Mouse (Mus musculus): ENCODE measurements around the gene Veph1. TPM values are rescaled to one million over a fixed set of nuclear protein-coding genes. Genes with fewer than 3 reads are reported as not detected.
A peak's percentile ranks its signal among the peaks of the same experiment; 100 is the strongest.

Veph1 gene
- total RNA-seq, 2 experiments from 2014 or later: 0.35 to 0.36 TPM

DNA sequence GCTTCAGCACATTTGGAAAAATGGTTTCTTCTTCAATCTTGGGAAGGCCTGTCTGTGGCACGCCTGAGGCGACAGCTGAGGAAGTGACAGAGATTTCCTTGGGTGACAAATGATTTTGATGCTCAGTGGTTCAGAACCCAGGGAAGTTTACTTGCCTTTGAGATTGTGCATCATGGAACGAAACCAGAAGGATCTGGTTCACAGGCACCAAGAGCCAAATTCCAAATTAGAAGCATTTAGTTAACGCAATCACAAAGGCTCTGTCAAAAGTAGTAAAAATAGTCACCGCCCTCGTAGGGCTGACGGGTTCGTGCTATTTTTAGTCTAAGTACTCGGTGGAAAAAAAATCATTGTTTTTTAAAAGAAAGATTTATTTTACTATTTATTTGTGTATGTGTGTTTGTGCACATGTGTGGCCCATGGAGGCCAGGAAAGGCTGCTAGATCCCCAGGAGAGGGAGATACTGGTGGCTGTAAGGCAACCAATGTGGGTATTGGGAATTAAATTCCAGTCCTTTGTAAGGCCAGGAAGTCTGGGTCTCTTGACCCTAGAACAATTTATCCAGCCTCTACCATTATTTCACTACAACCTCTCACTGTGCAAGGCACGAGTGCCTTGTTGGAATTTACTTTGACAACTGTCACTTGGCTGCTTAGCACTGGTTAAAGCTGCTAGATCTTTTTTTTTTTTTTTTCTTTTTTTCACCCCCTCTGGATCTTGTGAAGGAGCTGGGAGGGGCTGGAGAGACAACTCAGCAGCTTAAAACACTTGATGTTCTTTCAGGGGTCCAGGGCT lies 246.3 kb downstream of the Veph1 start:
- peak; percentile 6 to 9 for DNase-seq
- intact Hi-C loops (cut with DNase I): no loop called here

DNA sequence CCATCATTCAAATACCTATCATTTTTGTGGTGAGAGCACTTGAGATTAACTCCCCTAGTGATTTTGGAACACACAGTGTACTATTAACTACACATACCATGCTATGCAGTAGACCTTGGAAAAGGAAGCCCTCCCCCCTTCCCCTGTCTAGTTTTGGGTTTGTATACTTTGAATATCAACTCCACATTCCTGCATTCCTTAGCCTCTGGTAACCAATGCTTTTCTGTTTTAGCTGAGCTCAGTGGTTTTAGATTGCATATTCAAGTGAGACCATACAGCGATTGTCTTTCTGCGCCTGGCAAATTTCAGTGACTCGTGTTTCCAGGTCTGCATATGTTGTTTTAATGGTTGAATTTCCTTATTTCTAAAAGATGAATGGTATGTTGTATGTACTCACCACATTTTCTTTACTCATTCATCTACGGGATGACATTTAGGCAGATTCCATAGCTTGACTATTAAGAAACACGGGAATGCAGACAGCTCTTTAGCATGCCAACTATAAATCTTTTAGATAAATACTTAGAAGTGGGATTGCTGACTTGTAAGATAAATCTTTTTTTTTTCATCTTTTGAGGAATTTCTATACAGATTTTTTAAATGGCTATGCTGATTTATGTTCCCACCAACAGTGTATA lies 255.7 kb downstream of the Veph1 start:
- intact Hi-C loops (cut with DNase I): no loop called here
- no peak for DNase-seq

DNA sequence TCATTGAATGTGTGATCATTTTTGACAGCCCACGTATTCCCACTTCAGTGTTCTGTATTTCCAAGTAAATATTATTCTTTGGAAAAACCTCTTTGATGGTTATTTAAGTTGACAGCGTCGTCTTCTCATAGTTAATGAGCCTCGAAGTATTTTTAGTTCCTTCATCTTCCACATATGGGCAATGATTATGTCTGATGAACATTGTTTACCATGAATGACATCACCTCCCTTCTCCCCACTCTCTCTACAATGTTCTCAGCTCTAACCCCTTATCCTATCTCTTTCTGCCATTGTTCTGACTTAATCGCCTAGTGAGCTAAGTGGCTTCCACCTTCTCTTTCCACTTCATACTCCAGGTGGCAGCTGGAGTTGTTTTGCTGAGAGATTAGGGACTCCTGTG lies 261.4 kb downstream of the Veph1 start:
- intact Hi-C loops (cut with DNase I): no loop called here
- DNase-seq: no peak

DNA sequence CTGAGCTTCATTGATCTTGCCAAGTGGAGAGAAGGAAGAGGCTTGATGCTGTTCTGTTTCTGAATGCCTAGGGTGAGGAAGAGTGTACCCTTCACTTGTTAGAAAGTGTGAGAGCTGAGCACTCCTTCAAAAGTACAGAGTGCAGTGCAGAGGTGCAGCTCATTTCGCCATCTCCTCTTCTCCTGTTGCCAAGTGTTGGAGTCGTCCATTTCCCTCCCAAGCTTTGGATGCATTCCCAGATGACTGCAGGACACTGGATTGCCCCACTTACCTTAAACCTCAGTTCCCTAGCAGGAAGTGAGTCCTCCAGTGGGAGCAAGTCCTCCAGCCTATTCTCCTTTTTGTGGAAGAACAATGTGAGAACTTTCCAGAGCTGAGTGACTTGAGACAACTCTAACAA lies 263.3 kb downstream of the Veph1 start:
- peak in 1 of 2 experiments; percentile 12 for DNase-seq
- intact Hi-C loops (cut with DNase I): no loop called here

DNA sequence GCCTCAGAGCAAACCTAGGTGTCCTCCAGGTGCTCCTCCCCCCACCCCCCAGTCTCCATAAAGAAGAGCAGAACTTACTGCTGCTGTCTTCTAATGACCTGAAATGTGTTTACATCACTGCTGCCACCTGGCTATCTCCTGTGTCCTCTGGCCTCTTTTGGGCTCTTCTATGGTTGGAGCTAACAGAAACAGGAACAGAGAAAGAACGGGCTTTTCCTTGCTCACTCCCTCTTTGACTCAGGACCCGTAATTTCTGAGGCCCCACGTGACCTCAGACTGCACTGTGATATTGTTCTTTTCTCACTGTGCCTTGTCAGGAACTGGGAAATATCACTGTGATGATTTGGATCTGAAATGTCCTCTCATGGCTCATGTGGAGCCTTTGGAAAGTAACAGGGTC lies 271.2 kb downstream of the Veph1 start:
- DNase-seq: no peak
- intact Hi-C loops (cut with DNase I): no loop called here

DNA sequence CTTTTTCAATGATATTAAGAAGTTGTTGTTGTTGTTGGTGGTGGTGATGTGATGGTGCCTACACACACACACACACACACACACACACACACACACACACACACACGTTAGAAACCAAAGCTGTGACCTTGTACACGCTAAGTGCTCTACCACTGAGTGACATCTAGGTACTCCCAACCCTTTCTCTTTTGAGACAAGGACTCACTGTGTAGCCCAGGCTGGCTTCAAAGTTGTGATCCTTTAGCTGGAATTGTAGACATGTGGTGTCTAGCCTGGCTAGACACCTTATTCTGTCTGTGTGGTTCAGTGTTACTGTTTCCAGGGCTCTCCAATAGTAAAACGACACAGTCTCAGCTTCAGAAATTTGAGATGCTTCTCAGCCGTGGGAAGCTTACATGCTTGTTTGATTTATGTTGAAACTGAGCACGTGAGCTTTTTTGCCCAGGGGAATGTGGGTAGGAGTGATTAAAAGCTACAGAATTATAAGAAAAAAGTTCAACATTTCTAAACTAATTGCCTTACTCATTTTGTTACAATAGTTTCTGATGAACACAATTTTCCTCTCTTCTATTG lies 272.3 kb downstream of the Veph1 start:
- intact Hi-C loops (cut with DNase I): no loop called here
- no peak for DNase-seq

DNA sequence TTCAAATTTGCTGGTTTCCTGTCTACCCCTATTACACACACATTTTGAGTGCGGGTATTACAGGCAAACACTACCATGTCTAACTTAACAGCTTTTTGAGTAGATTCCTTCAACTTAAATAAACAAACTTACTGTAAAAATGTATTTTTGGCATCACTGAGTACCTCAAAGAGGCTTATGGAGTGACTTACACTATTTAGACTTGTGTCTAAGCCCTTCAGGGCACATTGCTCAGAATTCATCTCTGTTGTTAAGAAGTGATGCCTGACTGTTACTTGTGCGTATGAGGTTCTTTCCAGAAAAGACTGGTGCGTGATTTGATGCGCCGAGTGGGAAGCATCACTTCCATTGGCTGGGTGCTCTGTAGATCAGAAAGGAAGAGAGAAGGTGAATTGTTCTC lies 277.5 kb downstream of the Veph1 start:
- intact Hi-C loops (cut with DNase I): no loop called here
- no peak for DNase-seq

DNA sequence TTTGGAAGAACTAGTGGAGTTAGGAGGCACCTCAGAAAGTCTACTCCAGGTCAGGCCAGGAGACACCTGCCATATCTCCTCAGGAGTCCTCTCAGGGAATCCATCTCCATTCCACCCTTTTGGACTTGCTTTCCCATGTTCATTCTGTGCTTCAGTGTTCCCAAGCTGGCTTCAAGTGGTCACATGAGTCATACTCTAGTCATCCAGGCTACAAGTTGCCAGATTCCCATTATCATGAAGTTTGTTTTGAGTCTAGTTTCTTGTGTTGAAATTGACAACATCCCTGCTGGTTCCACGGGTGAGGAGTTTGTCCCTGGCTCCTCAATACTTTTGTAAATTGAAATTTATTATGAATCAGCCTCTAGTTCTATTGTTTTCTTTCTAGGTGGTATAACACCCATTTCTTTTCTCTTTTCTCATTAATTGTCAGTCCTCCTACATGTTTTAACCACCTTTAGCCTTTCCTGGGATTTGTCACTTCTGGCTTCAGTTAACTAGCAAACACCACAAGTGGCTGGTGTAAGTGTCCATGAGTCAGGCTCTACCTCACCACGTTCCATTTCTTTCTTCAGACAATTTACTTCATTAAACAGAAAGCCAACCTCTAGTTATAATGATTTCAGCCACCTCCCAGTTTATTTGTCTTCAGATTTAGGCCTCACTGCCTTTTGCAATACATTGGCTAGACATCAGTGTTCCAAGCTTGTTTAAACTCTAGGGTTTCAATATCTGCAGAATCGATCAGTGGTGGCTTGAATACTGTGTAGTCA lies 288.8 kb downstream of the Veph1 start:
- intact Hi-C loops (cut with DNase I): loop anchor here (5.0 kb wide), 1 partner anchor 214 kb away; no protein-coding TSS in a partner anchor
- DNase-seq: peak; percentile 22 to 33

DNA sequence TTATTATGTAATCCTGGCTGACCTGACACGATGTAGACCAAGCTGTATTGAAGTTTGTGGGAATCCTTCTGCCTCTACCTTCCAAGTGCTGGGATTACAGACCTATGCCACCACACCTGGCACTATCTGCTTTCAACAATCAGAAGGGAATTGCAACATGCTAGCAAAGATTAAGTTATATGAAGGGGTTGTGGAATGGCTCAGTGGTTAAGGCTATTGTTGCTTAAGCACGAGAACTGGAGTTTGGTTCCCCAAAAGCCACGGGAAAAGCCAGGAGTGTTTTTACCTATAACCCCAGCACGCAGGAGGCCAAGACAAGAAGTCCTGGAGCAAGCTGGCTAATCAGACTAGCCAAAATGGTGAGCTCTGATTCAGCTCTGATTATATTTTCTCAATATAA lies 291.6 kb downstream of the Veph1 start:
- intact Hi-C loops (cut with DNase I): loop anchor here (1.0 to 5.0 kb wide), 3 partner anchors 217 to 257 kb away; no protein-coding TSS in a partner anchor
- DNase-seq: no peak

DNA sequence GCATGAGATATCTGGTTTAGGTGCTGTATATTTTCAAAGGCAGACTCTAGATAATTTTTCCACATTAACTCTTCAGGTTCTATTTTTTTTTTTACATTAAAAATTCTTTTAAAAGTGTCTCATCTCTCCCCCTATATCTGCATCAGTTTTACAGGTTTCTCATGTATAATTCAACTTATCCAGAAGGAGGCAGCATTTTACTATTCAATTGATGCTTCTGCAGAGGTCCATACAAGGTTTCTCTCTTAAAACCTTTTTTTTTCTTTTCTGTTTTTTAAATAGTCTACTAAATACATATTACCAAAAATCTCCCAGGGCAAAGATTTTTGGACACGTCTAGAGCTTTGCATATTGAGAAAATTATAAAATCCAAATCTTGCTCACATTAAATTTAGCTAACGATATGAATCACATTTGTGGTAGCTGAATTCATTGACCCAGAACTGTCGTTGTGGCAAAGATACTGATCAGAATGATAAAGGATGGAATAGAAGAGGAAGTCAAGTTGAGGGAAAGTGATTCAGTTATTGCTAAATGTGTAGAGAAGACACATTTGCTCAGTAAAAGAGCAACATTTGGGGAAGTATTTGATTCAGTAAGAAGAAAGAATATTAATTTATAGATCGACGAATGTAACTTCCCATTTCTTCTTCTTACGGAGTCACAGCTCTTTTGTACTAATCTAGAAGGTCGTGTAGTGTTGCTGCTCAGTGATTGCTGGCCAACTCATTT lies 292.3 kb downstream of the Veph1 start:
- intact Hi-C loops (cut with DNase I): loop anchor here (1.0 to 5.0 kb wide), 2 partner anchors 233 to 258 kb away; no protein-coding TSS in a partner anchor
- no peak for DNase-seq

Other genes starting within 250 kb of the Veph1 start
- gene Ptx3, start 76.9 kb downstream of the Veph1 start, total RNA-seq (2021): 1 to 10 TPM; 3.3 to 3.4 TPM

Measured in heart, postnatal 10 days (tissue).